In the genomic region with DNA sequence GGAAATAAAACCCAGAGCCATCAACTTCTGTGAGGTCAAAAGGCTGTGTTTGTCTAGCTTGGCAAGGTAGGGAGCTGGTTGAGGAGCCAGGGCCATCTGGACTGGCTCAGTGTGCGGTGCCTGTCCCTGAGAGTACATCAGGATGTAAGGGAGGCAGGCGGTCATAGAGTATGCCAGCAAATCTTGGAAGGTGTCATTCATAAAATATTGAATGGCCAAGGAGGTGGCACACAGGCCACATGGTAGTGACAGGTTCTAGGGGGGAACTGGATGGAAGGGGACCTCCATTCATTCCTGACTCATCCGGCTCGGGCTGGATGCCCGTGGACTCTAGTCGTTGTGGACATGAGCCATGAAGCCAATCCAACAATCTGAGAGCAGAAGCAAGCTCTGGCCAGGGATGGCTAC, we compare ENCODE assay signal across 10 mouse cellular contexts.
DNase-seq lines count a peak whose midpoint lies in the region; ATAC-seq and TF ChIP-seq lines count a peak whose summit lies in the region.
"Had no signal": no experiment of that assay in that cellular context is flagged by ENCODE, and none has a peak within 500 bp of the region (broad histone marks: within the 10 kb centered on the region; RNA-seq: fewer than 3 reads in every experiment).

No protein-coding gene starts in this region.

- no peak overlapping the region for H3K4me3 ChIP-seq in midbrain, postnatal 0 days (ENCODE audit: low read depth, low read length)
- no peak overlapping the region for H3K4me3 ChIP-seq in midbrain, embryonic 14.5 days (replicated peaks; ENCODE audit: low read depth, low read length)
- no peak overlapping the region for H3K4me3 ChIP-seq in kidney, embryonic 16.5 days (ENCODE audit: low read length)
- H3K4me3 ChIP-seq: limb, embryonic 13.5 days had no signal

- no peaks in the 10 kb centered on the region for H3K4me1 ChIP-seq in midbrain, postnatal 0 days (ENCODE audit: insufficient read depth, low read length)
- H3K4me1 ChIP-seq in midbrain, embryonic 14.5 days (ENCODE audit: control insufficient read depth, insufficient read depth, low read length): no peaks in the 10 kb centered on the region
- no peaks in the 10 kb centered on the region for H3K4me1 ChIP-seq in kidney, embryonic 16.5 days (ENCODE audit: insufficient read depth, low read length)

- H3K9me3 ChIP-seq in midbrain, postnatal 0 days (ENCODE audit: low read length): no peaks in the 10 kb centered on the region
- no peaks in the 10 kb centered on the region for H3K9me3 ChIP-seq in midbrain, embryonic 14.5 days (ENCODE audit: control insufficient read depth, low read length)
- no peaks in the 10 kb centered on the region for H3K9me3 ChIP-seq in kidney, embryonic 16.5 days (ENCODE audit: low read length)
- H3K9me3 ChIP-seq: limb, embryonic 13.5 days had no signal

- H3K27me3 ChIP-seq in midbrain, postnatal 0 days (ENCODE audit: insufficient read depth, low read length): no peaks in the 10 kb centered on the region; the same call in 1 of the 2 replicates
- no peaks in the 10 kb centered on the region for H3K27me3 ChIP-seq in midbrain, embryonic 14.5 days (ENCODE audit: control insufficient read depth, insufficient read depth, low read length)
- H3K27me3 ChIP-seq in kidney, embryonic 16.5 days (ENCODE audit: insufficient read depth, low read length): no peaks in the 10 kb centered on the region
- H3K27me3 ChIP-seq: limb, embryonic 13.5 days had no signal

- no peaks in the 10 kb centered on the region for H3K36me3 ChIP-seq in midbrain, postnatal 0 days (ENCODE audit: insufficient read depth, low read length)
- H3K36me3 ChIP-seq in midbrain, embryonic 14.5 days (ENCODE audit: control insufficient read depth, insufficient read depth, low read length): no peaks in the 10 kb centered on the region
- H3K36me3 ChIP-seq in kidney, embryonic 16.5 days (ENCODE audit: insufficient read depth, low read length): no peaks in the 10 kb centered on the region
- H3K36me3 ChIP-seq: limb, embryonic 13.5 days had no signal

- 94% methylated on average over 6 of the region's 6 CpGs for WGBS in midbrain, postnatal 0 days
- 95% methylated on average over 6 of the region's 6 CpGs for WGBS in midbrain, embryonic 14.5 days
- WGBS in kidney, embryonic 16.5 days: 92% methylated on average over 6 of the region's 6 CpGs

- no peak overlapping the region for H3K4me2 ChIP-seq in midbrain, postnatal 0 days (ENCODE audit: low read depth, low read length, poor library complexity, severe bottlenecking)
- H3K4me2 ChIP-seq in midbrain, embryonic 14.5 days (ENCODE audit: low read length): no peak overlapping the region
- H3K4me2 ChIP-seq in kidney, embryonic 16.5 days (replicated peaks; ENCODE audit: low read depth, low read length): no peak overlapping the region
- H3K4me2 ChIP-seq: limb, embryonic 13.5 days had no signal

- no peak for ATAC-seq in midbrain, postnatal 0 days (ENCODE audit: low FRiP score)
- ATAC-seq in midbrain, embryonic 14.5 days (ENCODE audit: low FRiP score, low TSS enrichment): no peak
- ATAC-seq in kidney, embryonic 16.5 days (ENCODE audit: low FRiP score, low TSS enrichment): no peak

- TF ChIP-seq CTCF in midbrain, postnatal 0 days (IDR thresholded peaks at IDR 0.05): no peak

- H3K27ac ChIP-seq in midbrain, postnatal 0 days (ENCODE audit: low read depth, low read length): no peak overlapping the region
- H3K27ac ChIP-seq in midbrain, embryonic 14.5 days (replicated peaks; ENCODE audit: low read depth, low read length): no peak overlapping the region
- no peak overlapping the region for H3K27ac ChIP-seq in kidney, embryonic 16.5 days (ENCODE audit: low read length)
- H3K27ac ChIP-seq: kidney, postnatal 0 days; limb, embryonic 13.5 days had no signal

- no peak overlapping the region for H3K9ac ChIP-seq in midbrain, postnatal 0 days (replicated peaks; ENCODE audit: low read length, poor library complexity, severe bottlenecking)
- no peak overlapping the region for H3K9ac ChIP-seq in midbrain, embryonic 14.5 days (replicated peaks; ENCODE audit: low read length)
- no peak overlapping the region for H3K9ac ChIP-seq in kidney, embryonic 16.5 days (replicated peaks; ENCODE audit: low read length)
- H3K9ac ChIP-seq: limb, embryonic 13.5 days had no signal

- DNase-seq in midbrain, postnatal 0 days (ENCODE audit: low spot score): peak; percentile 56
- no peak for DNase-seq in midbrain, embryonic 14.5 days
- DNase-seq in cerebellum, adult 9-10 months: peak; percentile 99
- peak; percentile 71 for DNase-seq in gastrocnemius, postnatal 25 days
- no peak for DNase-seq in embryo, embryonic 11 days
- no peak for DNase-seq in embryo, embryonic 10.5 days (ENCODE audit: low spot score)
- DNase-seq: right cerebral cortex, postnatal 25 days had no signal

Comparison
In these comparisons a context has a peak if more than half of its experiments do, and no peak if none do; other contexts are left out.
1. DNase-seq: peak in midbrain, postnatal 0 days (single experiment), cerebellum, adult 9-10 months (single experiment) and gastrocnemius, postnatal 25 days (single experiment); none in midbrain, embryonic 14.5 days (single experiment), embryo, embryonic 11 days (single experiment) and embryo, embryonic 10.5 days (single experiment).